26 mouse cellular contexts compared by ENCODE assay signal in genomic region chr8:12827124-12827523, GRCm38 (mm10).
"Had no signal": no experiment of that assay in that cellular context is flagged by ENCODE, and none has a peak within 500 bp of the region (broad histone marks: within the 10 kb centered on the region; RNA-seq: fewer than 3 reads in every experiment).

No protein-coding gene starts in this region.

- H3K9me3 ChIP-seq: heart, embryonic 13.5 days; heart, embryonic 15.5 days; hindbrain, embryonic 10.5 days; hindbrain, embryonic 12.5 days; intestine, embryonic 15.5 days; limb, embryonic 10.5 days; limb, embryonic 12.5 days; liver, embryonic 13.5 days had no signal

- H3K27me3 ChIP-seq: heart, embryonic 13.5 days; heart, embryonic 15.5 days; hindbrain, embryonic 12.5 days; intestine, embryonic 15.5 days; limb, embryonic 12.5 days had no signal

- H3K4me3 ChIP-seq: heart, adult 2 months; heart, embryonic 13.5 days; heart, embryonic 15.5 days; hindbrain, embryonic 10.5 days; hindbrain, embryonic 12.5 days; intestine, embryonic 15.5 days; layer of hippocampus, adult 2 months; left cerebral cortex, adult 2 months; limb, embryonic 10.5 days; limb, embryonic 12.5 days; liver, embryonic 13.5 days had no signal

- H3K4me2 ChIP-seq: heart, embryonic 11.5 days; heart, embryonic 13.5 days; heart, embryonic 15.5 days; hindbrain, embryonic 12.5 days; hindbrain, embryonic 14.5 days; intestine, embryonic 15.5 days; limb, embryonic 12.5 days; liver, embryonic 11.5 days; liver, embryonic 13.5 days had no signal

- H3K36me3 ChIP-seq: liver, embryonic 13.5 days had no signal

- H3K9ac ChIP-seq: heart, embryonic 13.5 days; heart, embryonic 15.5 days; hindbrain, embryonic 12.5 days; hindbrain, embryonic 14.5 days; intestine, embryonic 15.5 days; limb, embryonic 12.5 days; liver, embryonic 13.5 days had no signal

- ATAC-seq: hindbrain, embryonic 16.5 days; inflammation-experienced regulatory T-cells, adult 6 months; intestine, embryonic 15.5 days; intestine, postnatal 0 days had no signal

- DNase-seq: gastrocnemius, postnatal 36 days; heart, adult 2 months; heart, postnatal 14 days; heart, postnatal 36 days; kidney, adult 18-20 months; kidney, adult 8-10 months; kidney, postnatal 10 days; kidney, postnatal 25 days; kidney, postnatal 4 days; liver; liver, embryonic 13.5 days had no signal

- H3K27ac ChIP-seq: heart, adult 2 months; heart, embryonic 13.5 days; heart, embryonic 15.5 days; hindbrain, embryonic 12.5 days; hindbrain, embryonic 14.5 days; intestine, embryonic 15.5 days; layer of hippocampus, adult 2 months; left cerebral cortex, adult 2 months; limb, embryonic 10.5 days; limb, embryonic 12.5 days; liver, embryonic 13.5 days had no signal

- H3K4me1 ChIP-seq: intestine, embryonic 15.5 days; limb, embryonic 12.5 days had no signal
